ENCODE assay signal across 19 mouse cellular contexts in the genomic region with DNA sequence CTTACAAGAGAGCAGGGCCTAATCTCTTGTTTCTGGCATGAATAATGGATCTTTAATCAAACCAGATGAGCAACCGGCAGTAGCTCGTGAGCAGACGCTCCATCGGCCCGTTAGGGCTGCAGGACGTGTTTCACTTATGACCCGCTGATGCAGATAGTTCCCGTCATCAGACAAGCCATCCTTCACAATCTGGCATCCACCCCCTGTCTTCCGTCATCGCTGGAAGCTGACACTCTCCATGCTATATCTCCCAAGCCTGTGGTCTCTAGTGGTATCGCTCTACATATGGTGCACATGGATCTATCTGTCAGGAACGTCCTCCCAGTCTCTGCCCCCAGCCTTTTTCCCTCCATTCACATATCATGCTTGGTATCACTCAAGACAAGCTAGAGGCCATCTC.
DNase-seq lines count a peak whose midpoint lies in the region; ATAC-seq and TF ChIP-seq lines count a peak whose summit lies in the region.
"Had no signal": no experiment of that assay in that cellular context is flagged by ENCODE, and none has a peak within 500 bp of the region (broad histone marks: within the 10 kb centered on the region; RNA-seq: fewer than 3 reads in every experiment).

No protein-coding gene starts in this region.

- WGBS in intestine, embryonic 16.5 days, result 50% methylated on average over 12 of the region's 12 CpGs
- 62% methylated on average over 12 of the region's 12 CpGs for WGBS in intestine, postnatal 0 days
- 44% methylated on average over 12 of the region's 12 CpGs for WGBS in lung, embryonic 16.5 days
- 64% methylated on average over 12 of the region's 12 CpGs for WGBS in limb, embryonic 10.5 days

- DNase-seq in lung, postnatal 10 days, result no peak
- DNase-seq in limb, embryonic 10.5 days (ENCODE audit: low spot score), result no peak
- no peak for DNase-seq in kidney, postnatal 4 days
- DNase-seq: adrenal gland, adult 8-10 months; cerebellum, adult 11 months; cerebellum, adult 8-10 months; cerebellum, postnatal 14 days; gastrocnemius, postnatal 10 days; heart, adult 18-20 months; heart, postnatal 10 days; heart, postnatal 4 days had no signal

- no peaks in the 10 kb centered on the region for H3K36me3 ChIP-seq in intestine, embryonic 16.5 days (ENCODE audit: control insufficient read depth, insufficient read depth, low read length)
- H3K36me3 ChIP-seq in intestine, postnatal 0 days (ENCODE audit: control insufficient read depth, insufficient read depth), result no peaks in the 10 kb centered on the region
- H3K36me3 ChIP-seq in lung, embryonic 16.5 days (ENCODE audit: control insufficient read depth, insufficient read depth, low read length), result no peaks in the 10 kb centered on the region
- no peaks in the 10 kb centered on the region for H3K36me3 ChIP-seq in limb, embryonic 10.5 days
- H3K36me3 ChIP-seq: forebrain, embryonic 12.5 days; heart, embryonic 10.5 days; hindbrain, embryonic 12.5 days had no signal

- no peak overlapping the region for H3K9ac ChIP-seq in intestine, embryonic 16.5 days (ENCODE audit: low read depth, low read length)
- no peak overlapping the region for H3K9ac ChIP-seq in intestine, postnatal 0 days (ENCODE audit: low read depth, low read length)
- no peak overlapping the region for H3K9ac ChIP-seq in lung, embryonic 16.5 days (ENCODE audit: low read length)
- H3K9ac ChIP-seq: forebrain, embryonic 12.5 days; hindbrain, embryonic 12.5 days had no signal

- no peak for TF ChIP-seq CTCF in intestine, postnatal 0 days (IDR thresholded peaks at IDR 0.05; ENCODE audit: low read depth)

- H3K4me2 ChIP-seq in intestine, embryonic 16.5 days (ENCODE audit: low read depth, low read length), result no peak overlapping the region
- no peak overlapping the region for H3K4me2 ChIP-seq in intestine, postnatal 0 days (replicated peaks; ENCODE audit: low read depth)
- peak overlapping the region; percentile 24 for H3K4me2 ChIP-seq in lung, embryonic 16.5 days (ENCODE audit: low read depth, low read length)
- H3K4me2 ChIP-seq: forebrain, embryonic 12.5 days; hindbrain, embryonic 12.5 days had no signal

- H3K27ac ChIP-seq in intestine, embryonic 16.5 days (ENCODE audit: low read length), result peak overlapping the region; percentile 33; the same call in 1 of the 2 replicates
- no peak overlapping the region for H3K27ac ChIP-seq in intestine, postnatal 0 days (ENCODE audit: low read depth, low read length)
- H3K27ac ChIP-seq in lung, embryonic 16.5 days (ENCODE audit: low read length), result no peak overlapping the region
- H3K27ac ChIP-seq in limb, embryonic 10.5 days, result 0 out of 2 replicates have a peak overlapping the region, but pooled peaks have one; percentile 7
- H3K27ac ChIP-seq: forebrain, embryonic 12.5 days; heart, embryonic 10.5 days; hindbrain, embryonic 12.5 days had no signal

- H3K27me3 ChIP-seq in intestine, embryonic 16.5 days (replicated peaks; ENCODE audit: control insufficient read depth, insufficient read depth, low read length), result no peaks in the 10 kb centered on the region
- H3K27me3 ChIP-seq in intestine, postnatal 0 days (replicated peaks; ENCODE audit: control insufficient read depth, insufficient read depth, low read length), result no peaks in the 10 kb centered on the region
- no peaks in the 10 kb centered on the region for H3K27me3 ChIP-seq in lung, embryonic 16.5 days (ENCODE audit: control insufficient read depth, insufficient read depth, low read depth, low read length)
- no peaks in the 10 kb centered on the region for H3K27me3 ChIP-seq in limb, embryonic 10.5 days (ENCODE audit: low read depth, poor library complexity, severe bottlenecking)
- H3K27me3 ChIP-seq: forebrain, embryonic 12.5 days; hindbrain, embryonic 12.5 days had no signal

- no peaks in the 10 kb centered on the region for H3K9me3 ChIP-seq in intestine, embryonic 16.5 days (ENCODE audit: control insufficient read depth, low read length)
- H3K9me3 ChIP-seq in intestine, postnatal 0 days (ENCODE audit: control insufficient read depth), result no peaks in the 10 kb centered on the region
- H3K9me3 ChIP-seq in lung, embryonic 16.5 days (ENCODE audit: control insufficient read depth, low read length), result no peaks in the 10 kb centered on the region
- H3K9me3 ChIP-seq in limb, embryonic 10.5 days (replicated peaks), result no peaks in the 10 kb centered on the region
- H3K9me3 ChIP-seq: forebrain, embryonic 12.5 days; heart, embryonic 10.5 days; hindbrain, embryonic 12.5 days had no signal

- ATAC-seq in intestine, embryonic 16.5 days, result no peak
- no peak for ATAC-seq in intestine, postnatal 0 days
- peak; percentile 82 for ATAC-seq in lung, embryonic 16.5 days (ENCODE audit: low read depth)
- ATAC-seq: forebrain, embryonic 16.5 days; hindbrain, embryonic 16.5 days had no signal

- H3K4me3 ChIP-seq in intestine, embryonic 16.5 days (ENCODE audit: low read length), result no peak overlapping the region
- no peak overlapping the region for H3K4me3 ChIP-seq in intestine, postnatal 0 days (ENCODE audit: low read depth, low read length)
- no peak overlapping the region for H3K4me3 ChIP-seq in lung, embryonic 16.5 days (ENCODE audit: low read length)
- no peak overlapping the region for H3K4me3 ChIP-seq in limb, embryonic 10.5 days
- H3K4me3 ChIP-seq: forebrain, embryonic 12.5 days; heart, embryonic 10.5 days; hindbrain, embryonic 12.5 days had no signal

- H3K4me1 ChIP-seq in intestine, embryonic 16.5 days (ENCODE audit: control insufficient read depth, insufficient read depth, low read length), result peaks cover 4% of the 10 kb centered on the region
- H3K4me1 ChIP-seq in intestine, postnatal 0 days (replicated peaks; ENCODE audit: control insufficient read depth, insufficient read depth, low read length), result no peaks in the 10 kb centered on the region
- no peaks in the 10 kb centered on the region for H3K4me1 ChIP-seq in lung, embryonic 16.5 days (replicated peaks; ENCODE audit: control insufficient read depth, insufficient read depth, low read length)
- peaks cover 18% of the 10 kb centered on the region for H3K4me1 ChIP-seq in limb, embryonic 10.5 days
- H3K4me1 ChIP-seq: forebrain, embryonic 12.5 days; hindbrain, embryonic 12.5 days had no signal

Comparison
In these comparisons a context has a peak if more than half of its experiments do, and no peak if none do; other contexts are left out.
1. H3K27ac ChIP-seq: peak in intestine, embryonic 16.5 days (single experiment) and limb, embryonic 10.5 days (single experiment); none in intestine, postnatal 0 days (single experiment) and lung, embryonic 16.5 days (single experiment).